Mouse (Mus musculus) liver, postnatal 0 days (tissue): ENCODE results near the gene Cemip2. TPM values are rescaled to one million over a fixed set of nuclear protein-coding genes. Genes with fewer than 3 reads are reported as not detected.
A peak's percentile ranks its signal among the peaks of the same experiment; 100 is the strongest.

ENCODE experiments used
- ATAC-seq: fragments of 200-750 bp; cut with Nextera tagmentation; 2 replicates; pipeline ENCODE4 v1.8.0; 2017; ENCODE audit warnings: mild to moderate bottlenecking, moderate library complexity
- DNase-seq: peaks from one replicate; pipeline ENCODE4 v3.0.0-alpha.2; 2016
- H3K27ac ChIP-seq: fragments of 300-500 bp; sonication (generic); 2 replicates; pipeline ENCODE4 v1.5.1; 2014; ENCODE audit warnings: antibody characterized with exemption, moderate library complexity, mild to moderate bottlenecking, low read depth
- H3K27me3 ChIP-seq: fragments of 300-500 bp; sonication (generic); 2 replicates; pipeline ENCODE4 v1.6.1; 2014; ENCODE audit warnings: low read length, control low read depth, mixed read lengths; ENCODE audit not compliant: insufficient read depth
- H3K36me3 ChIP-seq: fragments of 300-500 bp; sonication (generic); replicated peaks from 2 replicates; pipeline ENCODE4 v1.6.1; 2014; ENCODE audit warnings: mild to moderate bottlenecking, control low read depth, low read length, moderate library complexity, mixed read lengths; ENCODE audit not compliant: insufficient read depth
- H3K4me1 ChIP-seq: fragments of 300-500 bp; sonication (generic); 2 replicates; pipeline ENCODE4 v1.6.1; 2014; ENCODE audit warnings: antibody characterized with exemption, mild to moderate bottlenecking, control low read depth; ENCODE audit not compliant: insufficient read depth
- H3K4me2 ChIP-seq: fragments of 300-500 bp; sonication (generic); 2 replicates; pipeline ENCODE4 v1.6.1; 2014; ENCODE audit warnings: low read depth, mild to moderate bottlenecking, low read length, moderate library complexity, mixed read lengths
- H3K4me3 ChIP-seq: fragments of 300-500 bp; sonication (generic); 2 replicates; pipeline ENCODE4 v1.5.1; 2014; ENCODE audit warnings: low read depth, low read length
- H3K9ac ChIP-seq: fragments of 300-500 bp; sonication (generic); replicated peaks from 2 replicates; pipeline ENCODE4 v1.6.1; 2014; ENCODE audit warnings: mild to moderate bottlenecking, moderate library complexity
- H3K9me3 ChIP-seq: fragments of 300-500 bp; sonication (generic); 2 replicates; pipeline ENCODE4 v1.6.1; 2016; ENCODE audit warnings: mild to moderate bottlenecking, control low read depth, low read length, mixed read lengths
- CTCF ChIP-seq: sonication (generic); IDR thresholded peaks from 2 replicates; pipeline ENCODE4 v1.5.1; 2016; ENCODE audit warnings: antibody characterized with exemption, low read depth
- EP300 ChIP-seq: IDR thresholded peaks from 2 replicates; pipeline ENCODE4 v1.6.1; 2016; ENCODE audit warnings: antibody characterized with exemption, low read depth, mild to moderate bottlenecking
- WGBS: fragments of 180-500 bp; shearing (Covaris S2); extraction: QIAGEN DNeasy Blood & Tissue Kit; methylation state at CpG from one replicate; pipeline ENCODE4 v1.1.7; 2014; ENCODE audit not compliant: insufficient replicate concordance; 5-methylcytosine and 5-hydroxymethylcytosine counted together
- polyA plus RNA-seq: library from polyadenylated mRNA; unstranded; fragments of >200 nt; fragmentation: Nextera tagmentation; extraction: Ambion mirVana; gene quantifications from 2 replicates; pipeline ENCODE4 v1.2.1, GENCODE M21; 2015

Gene Cemip2
- polyA plus RNA-seq, 1 experiment from 2014 or later = 6.6 TPM

- Histone ChIP-seq H3K4me3 (no peak overlapping the region), H3K36me3 (no peaks in the 10 kb centered on the region), H3K9me3 (no peaks in the 10 kb centered on the region), H3K4me1 (no peaks in the 10 kb centered on the region), H3K4me2 (no peak overlapping the region), H3K27ac (no peak overlapping the region), H3K9ac (no peak overlapping the region), H3K27me3 (no peaks in the 10 kb centered on the region)
- DNase-seq (no peak), ATAC-seq (no peak)
- no peak for TF ChIP-seq EP300
- TF ChIP-seq CTCF = no peak
Observed at GRCm38 (mm10) chr19:21761676-21762075, 16.5 kb upstream of the Cemip2 start.

DNA sequence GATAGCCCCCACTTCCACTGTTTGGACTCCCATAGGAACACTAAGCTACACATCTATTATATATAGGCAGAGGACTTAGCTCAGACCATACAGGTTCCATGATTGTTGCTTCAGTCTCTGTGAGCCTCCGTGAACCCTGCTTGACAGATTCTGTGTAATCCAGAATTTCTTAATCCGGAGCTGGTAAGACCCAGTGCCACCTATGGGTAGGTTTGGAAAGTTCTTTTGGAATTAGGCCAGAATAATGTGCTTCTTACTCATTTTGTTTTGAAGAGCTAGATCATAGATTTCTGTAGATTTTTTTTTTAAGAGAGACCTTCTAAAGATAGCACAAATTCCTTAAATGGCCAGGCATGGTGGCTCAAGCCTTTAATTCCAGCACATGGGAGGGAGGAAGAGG lies 14.1 kb upstream of the Cemip2 start:
- Histone ChIP-seq H3K4me2 (no peak overlapping the region), H3K9ac (no peak overlapping the region), H3K36me3 (no peaks in the 10 kb centered on the region), H3K4me3 (no peak overlapping the region), H3K9me3 (no peaks in the 10 kb centered on the region), H3K27ac (no peak overlapping the region), H3K27me3 (no peaks in the 10 kb centered on the region), H3K4me1 (no peaks in the 10 kb centered on the region)
- ATAC-seq (no peak), DNase-seq (no peak)
- TF ChIP-seq CTCF (peak; percentile 29; the same call in 1 of the 2 replicates), EP300 (no peak)
- WGBS = 79% methylated on average over 2 of the region's 2 CpGs

- no peak for ATAC-seq
- no peaks in the 10 kb centered on the region for H3K4me1 ChIP-seq
- H3K9ac ChIP-seq = no peak overlapping the region
- TF ChIP-seq EP300 = no peak
- TF ChIP-seq CTCF = no peak
- H3K4me3 ChIP-seq = no peak overlapping the region
- H3K27me3 ChIP-seq = no peaks in the 10 kb centered on the region
- no peaks in the 10 kb centered on the region for H3K36me3 ChIP-seq
- no peaks in the 10 kb centered on the region for H3K9me3 ChIP-seq
- 67% methylated on average over 3 of the region's 3 CpGs for WGBS
- no peak overlapping the region for H3K27ac ChIP-seq
- no peak for DNase-seq
- H3K4me2 ChIP-seq = no peak overlapping the region
Observed at GRCm38 (mm10) chr19:21764738-21765137, 13.4 kb upstream of the Cemip2 start.

- H3K36me3 ChIP-seq = no peaks in the 10 kb centered on the region
- WGBS = 62% methylated on average over 8 of the region's 9 CpGs
- no peak for ATAC-seq
Observed at GRCm38 (mm10) chr19:21767500-21768045, 10.6 kb upstream of the Cemip2 start.

DNA sequence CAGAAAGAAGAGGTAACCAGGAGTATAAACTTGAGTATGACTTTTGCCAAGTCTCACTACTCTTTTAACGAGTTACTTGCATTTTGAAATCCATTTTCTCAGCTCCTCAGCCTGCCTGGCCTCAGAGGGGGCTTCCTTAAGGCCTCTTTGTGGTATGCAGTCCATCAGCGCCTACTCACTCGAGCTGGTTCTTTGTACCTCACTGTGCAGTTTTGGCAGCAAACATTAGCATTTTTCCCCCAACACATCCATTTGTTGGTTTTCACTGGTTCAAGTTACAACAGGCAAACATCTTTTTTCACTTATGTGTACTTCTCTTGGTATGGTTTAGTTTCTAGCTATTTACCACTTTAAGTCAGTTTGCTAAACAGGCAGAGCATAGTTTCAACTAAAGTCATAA lies 8.3 kb upstream of the Cemip2 start:
- Histone ChIP-seq H3K27ac (no peak overlapping the region), H3K9me3 (no peaks in the 10 kb centered on the region), H3K4me2 (no peak overlapping the region), H3K36me3 (no peaks in the 10 kb centered on the region), H3K4me1 (no peaks in the 10 kb centered on the region), H3K9ac (no peak overlapping the region), H3K27me3 (no peaks in the 10 kb centered on the region), H3K4me3 (no peak overlapping the region)
- ATAC-seq (no peak), DNase-seq (no peak)
- WGBS = 59% methylated on average over 3 of the region's 3 CpGs
- no peak for TF ChIP-seq EP300
- no peak for TF ChIP-seq CTCF

More at GRCm38 (mm10) chr19:21767500-21768045, 10.6 kb upstream of the Cemip2 start:
- TF ChIP-seq EP300 (no peak), CTCF (no peak)
- Histone ChIP-seq H3K27ac (no peak overlapping the region), H3K4me3 (no peak overlapping the region), H3K27me3 (no peaks in the 10 kb centered on the region), H3K4me1 (no peaks in the 10 kb centered on the region), H3K9me3 (no peaks in the 10 kb centered on the region), H3K4me2 (no peak overlapping the region), H3K9ac (no peak overlapping the region)
- no peak for DNase-seq

- ATAC-seq (no peak), DNase-seq (no peak)
- H3K9ac ChIP-seq = no peak overlapping the region
- WGBS = 74% methylated on average over 1 of the region's 1 CpGs
- H3K4me3 ChIP-seq = no peak overlapping the region
- H3K27me3 ChIP-seq = no peaks in the 10 kb centered on the region
- TF ChIP-seq CTCF (no peak), EP300 (no peak)
- H3K36me3 ChIP-seq = no peaks in the 10 kb centered on the region
- H3K4me2 ChIP-seq = no peak overlapping the region
- no peak overlapping the region for H3K27ac ChIP-seq
- H3K9me3 ChIP-seq = no peaks in the 10 kb centered on the region
- no peaks in the 10 kb centered on the region for H3K4me1 ChIP-seq
Observed at GRCm38 (mm10) chr19:21771586-21771985, 6.6 kb upstream of the Cemip2 start.

DNA sequence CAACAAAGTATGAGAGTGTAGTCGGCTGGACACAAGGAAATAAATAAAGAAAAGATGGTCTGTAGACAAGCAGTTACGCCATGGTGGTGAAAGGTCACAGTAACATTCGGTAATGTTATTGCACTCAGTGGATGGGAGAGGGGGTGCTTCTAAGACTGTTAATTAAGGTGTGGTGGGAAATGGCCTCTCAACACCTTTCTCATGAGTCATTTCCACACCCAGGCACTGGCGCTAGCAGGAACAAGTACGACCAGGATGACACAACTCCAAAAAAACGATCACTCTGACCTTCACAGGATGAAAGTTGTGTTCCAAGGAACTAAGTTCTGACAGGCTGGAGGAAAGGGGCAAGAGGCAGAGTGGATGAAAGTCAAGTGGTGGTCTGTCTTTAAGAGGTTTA lies 4.5 kb upstream of the Cemip2 start:
- Histone ChIP-seq H3K27me3 (no peaks in the 10 kb centered on the region), H3K36me3 (no peaks in the 10 kb centered on the region), H3K4me1 (peaks cover 4% of the 10 kb centered on the region), H3K9me3 (no peaks in the 10 kb centered on the region), H3K9ac (no peak overlapping the region), H3K4me2 (no peak overlapping the region), H3K27ac (no peak overlapping the region), H3K4me3 (no peak overlapping the region)
- DNase-seq = no peak
- no peak for ATAC-seq
- TF ChIP-seq EP300 (no peak), CTCF (no peak)
- 53% methylated on average over 6 of the region's 6 CpGs for WGBS
